Mouse (Mus musculus) intestine, embryonic 14.5 days (tissue): ENCODE data around the gene Mapkapk2. TPM values are rescaled to one million over a fixed set of nuclear protein-coding genes. Genes with fewer than 3 reads are reported as not detected.

Experiments used
- ATAC-seq: fragments of 200-750 bp; cut with Nextera tagmentation; replicated peaks from 2 replicates; pipeline ENCODE4 v1.8.0; 2017; ENCODE audit warnings: low read depth, moderate number of reproducible peaks, moderate TSS enrichment, moderate library complexity; ENCODE audit not compliant: low FRiP score, low TSS enrichment
- DNase-seq: peaks from one replicate; pipeline ENCODE4 v3.0.0-alpha.2; 2018; ENCODE audit warnings: low spot score
- H3K27ac ChIP-seq: fragments of 300-500 bp; sonication (generic); 2 replicates; pipeline ENCODE4 v1.5.1; 2014; ENCODE audit warnings: low read depth, mild to moderate bottlenecking, control low read depth
- H3K27me3 ChIP-seq: fragments of 300-500 bp; sonication (generic); replicated peaks from 2 replicates; pipeline ENCODE4 v1.6.1; 2014; ENCODE audit warnings: low read length, control low read depth; ENCODE audit not compliant: control insufficient read depth, insufficient read depth
- H3K36me3 ChIP-seq: fragments of 300-500 bp; sonication (generic); 2 replicates; pipeline ENCODE4 v1.6.1; 2014; ENCODE audit warnings: low read length, control low read depth; ENCODE audit not compliant: control insufficient read depth, insufficient read depth
- H3K4me1 ChIP-seq: fragments of 300-500 bp; sonication (generic); replicated peaks from 2 replicates; pipeline ENCODE4 v1.6.1; 2014; ENCODE audit warnings: low read length, control low read depth, mixed read lengths; ENCODE audit not compliant: control insufficient read depth, insufficient read depth
- H3K4me2 ChIP-seq: fragments of 300-500 bp; sonication (generic); 2 replicates; pipeline ENCODE4 v1.6.1; 2014; ENCODE audit warnings: low read length
- H3K4me3 ChIP-seq: fragments of 300-500 bp; sonication (generic); 2 replicates; pipeline ENCODE4 v1.5.1; 2014; ENCODE audit warnings: low read depth, low read length, control low read depth, mixed read lengths
- H3K9ac ChIP-seq: fragments of 300-500 bp; sonication (generic); 2 replicates; pipeline ENCODE4 v1.6.1; 2014; ENCODE audit warnings: mild to moderate bottlenecking, low read length
- H3K9me3 ChIP-seq: fragments of 300-500 bp; sonication (generic); 2 replicates; pipeline ENCODE4 v1.6.1; 2016; ENCODE audit warnings: low read length, control low read depth; ENCODE audit not compliant: control insufficient read depth
- WGBS: fragments of 180-500 bp; shearing (Covaris S2); extraction: QIAGEN DNeasy Blood & Tissue Kit; methylation state at CpG from one replicate; pipeline ENCODE4 v1.1.7; 2014; 5-methylcytosine and 5-hydroxymethylcytosine counted together
- polyA plus RNA-seq: library from polyadenylated mRNA; unstranded; fragments of >200 nt; fragmentation: Nextera tagmentation; extraction: Ambion mirVana; gene quantifications from 2 replicates; pipeline ENCODE4 v1.2.1, GENCODE M21; 2014

Mapkapk2 gene
- polyA plus RNA-seq, 1 experiment from 2014 or later = 62.4 TPM

DNA sequence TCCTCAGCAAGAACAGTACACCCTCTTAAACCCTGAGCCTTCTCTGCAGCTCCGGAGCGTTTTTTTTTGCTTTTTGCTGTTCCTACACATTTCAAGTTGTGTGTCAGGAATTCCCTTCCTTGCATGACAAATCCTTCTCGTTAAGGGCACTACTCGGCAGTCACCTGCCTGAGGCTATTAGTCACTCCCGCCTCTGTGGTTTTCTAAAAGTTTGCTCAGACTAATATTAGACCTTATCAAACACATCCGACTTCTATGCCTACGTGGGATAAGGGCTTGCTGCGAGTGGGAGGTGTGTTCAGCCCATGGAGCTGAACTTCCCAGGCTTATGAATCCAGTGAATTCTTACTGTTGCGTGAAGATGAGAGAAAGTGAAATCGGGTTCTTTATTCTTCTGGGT, 20.9 kb upstream of the Mapkapk2 start:
- Histone ChIP-seq H3K4me2 (no peak overlapping the region), H3K27ac (no peak overlapping the region), H3K4me3 (no peak overlapping the region), H3K9ac (no peak overlapping the region), H3K4me1 (no peaks in the 10 kb centered on the region), H3K36me3 (no peaks in the 10 kb centered on the region), H3K27me3 (no peaks in the 10 kb centered on the region), H3K9me3 (no peaks in the 10 kb centered on the region)
- ATAC-seq (no peak), DNase-seq (no peak)
- 66% methylated on average over 10 of the region's 10 CpGs for WGBS

DNA sequence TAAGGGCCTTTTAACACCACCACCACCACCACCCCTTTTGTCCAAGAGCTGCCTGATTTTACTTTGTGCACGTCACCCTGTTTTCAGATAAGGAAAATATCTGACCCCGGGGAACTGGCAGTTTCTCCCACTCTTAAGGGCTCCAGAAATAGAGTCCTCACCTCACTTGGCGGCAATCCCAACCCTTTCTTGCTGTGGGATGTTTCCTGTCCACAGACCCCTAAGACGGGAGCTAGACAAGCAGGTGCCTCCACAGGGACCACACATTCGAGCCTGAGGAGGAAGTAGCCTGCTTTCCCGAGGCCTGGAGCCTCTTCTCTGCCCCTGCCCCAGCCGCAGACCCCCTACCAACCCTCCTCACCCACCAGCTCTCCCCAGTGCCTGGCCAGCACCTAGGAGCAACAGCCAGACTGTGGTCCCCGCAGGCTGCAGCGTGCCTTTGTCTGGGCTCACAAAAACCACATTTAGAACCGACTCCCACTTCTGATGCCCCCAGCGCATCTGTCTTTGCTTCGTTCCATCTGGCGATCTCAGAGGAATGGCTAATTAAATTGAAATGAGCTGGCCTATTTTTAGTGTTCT, 18.9 kb upstream of the Mapkapk2 start:
- Histone ChIP-seq H3K36me3 (no peaks in the 10 kb centered on the region), H3K4me1 (peaks cover 6% of the 10 kb centered on the region; the same call in 1 of the 2 replicates), H3K9me3 (no peaks in the 10 kb centered on the region), H3K4me2 (no peak overlapping the region), H3K27me3 (no peaks in the 10 kb centered on the region), H3K27ac (no peak overlapping the region), H3K4me3 (no peak overlapping the region), H3K9ac (no peak overlapping the region)
- 69% methylated on average over 13 of the region's 13 CpGs for WGBS
- ATAC-seq (0 out of 2 replicates have a peak, but pooled peaks have one; percentile 30), DNase-seq (no peak)

DNA sequence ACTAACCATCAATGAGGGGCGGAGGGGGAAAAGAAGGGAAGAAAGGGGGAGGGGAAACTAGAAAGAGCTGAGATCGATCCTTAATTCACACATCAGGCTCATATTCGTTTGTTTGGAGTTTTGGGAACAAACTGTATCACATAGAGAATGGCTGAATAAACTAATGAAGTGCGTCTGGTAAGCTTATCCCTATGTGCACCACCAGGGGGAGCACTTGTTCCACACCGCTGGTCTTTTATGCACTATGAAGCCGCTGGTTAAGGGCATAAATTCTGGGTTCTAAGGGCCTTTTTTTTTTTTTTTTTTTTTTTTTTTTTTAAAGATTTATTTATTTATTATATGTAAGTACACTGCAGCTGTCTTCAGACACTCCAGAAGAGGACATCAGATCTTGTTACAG, 18.3 kb upstream of the Mapkapk2 start:
- no peak overlapping the region for H3K27ac ChIP-seq
- ATAC-seq (peak; percentile 41; the same call in 1 of the 2 replicates), DNase-seq (peak; percentile 83)
- H3K9ac ChIP-seq = no peak overlapping the region
- H3K4me3 ChIP-seq = no peak overlapping the region
- no peak overlapping the region for H3K4me2 ChIP-seq
- H3K27me3 ChIP-seq = no peaks in the 10 kb centered on the region
- 13% methylated on average over 6 of the region's 6 CpGs for WGBS
- no peaks in the 10 kb centered on the region for H3K9me3 ChIP-seq
- H3K4me1 ChIP-seq = peaks cover 6% of the 10 kb centered on the region; the same call in 1 of the 2 replicates
- H3K36me3 ChIP-seq = no peaks in the 10 kb centered on the region

DNA sequence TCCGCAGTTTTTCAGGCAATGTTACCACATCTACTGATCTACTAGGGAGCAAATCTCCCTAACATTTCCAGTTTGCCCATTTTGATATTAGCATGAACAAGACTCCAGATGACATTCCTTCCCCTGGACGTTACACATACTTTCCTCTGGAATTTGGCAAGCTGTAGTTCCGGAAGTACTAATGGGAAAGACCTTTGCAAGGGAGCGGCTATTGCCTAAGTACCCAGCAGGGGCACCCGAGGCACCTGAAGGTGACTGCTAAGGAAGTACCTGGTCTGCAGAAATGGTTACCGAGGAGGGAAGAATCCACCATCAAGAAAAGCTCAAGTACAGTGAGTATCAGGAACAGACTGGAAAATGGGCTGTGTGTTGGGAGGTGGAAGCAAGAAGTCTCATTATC, 14.9 kb upstream of the Mapkapk2 start:
- no peak overlapping the region for H3K9ac ChIP-seq
- DNase-seq = no peak
- 23% methylated on average over 6 of the region's 6 CpGs for WGBS
- no peaks in the 10 kb centered on the region for H3K9me3 ChIP-seq
- peaks cover 22% of the 10 kb centered on the region for H3K4me1 ChIP-seq
- ATAC-seq = no peak
- no peak overlapping the region for H3K27ac ChIP-seq
- H3K4me2 ChIP-seq = no peak overlapping the region
- H3K4me3 ChIP-seq = no peak overlapping the region
- H3K36me3 ChIP-seq = no peaks in the 10 kb centered on the region
- no peaks in the 10 kb centered on the region for H3K27me3 ChIP-seq

DNA sequence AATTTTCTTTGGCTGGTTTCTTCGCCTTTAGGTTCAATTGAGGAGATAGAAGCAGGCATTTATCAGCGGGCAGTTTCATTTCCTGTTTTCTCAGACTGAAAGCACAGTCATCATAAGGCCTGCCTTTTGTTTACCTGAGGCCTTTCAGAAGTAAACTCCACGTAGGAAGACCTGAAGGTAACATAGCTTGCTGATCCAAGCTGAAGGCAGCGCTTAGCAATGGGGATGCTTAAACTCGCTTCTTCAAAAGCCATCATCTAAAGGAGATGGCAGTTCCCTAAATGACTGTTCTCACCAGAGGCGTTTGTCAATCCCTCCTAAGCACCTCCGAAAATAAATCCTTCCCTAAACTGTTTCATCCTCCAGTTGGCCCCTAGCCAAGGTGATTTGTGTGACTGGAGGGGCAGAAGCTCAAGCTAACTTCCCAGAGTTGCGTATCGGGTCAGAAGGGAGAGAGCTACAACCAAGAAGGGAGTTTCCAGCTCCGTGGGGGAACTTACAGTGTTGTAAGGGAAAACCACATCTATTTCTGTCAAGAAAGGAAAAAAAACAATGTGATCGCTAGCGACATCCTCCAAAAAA, 13.0 kb upstream of the Mapkapk2 start:
- H3K27ac ChIP-seq = no peak overlapping the region
- no peak overlapping the region for H3K9ac ChIP-seq
- WGBS = 65% methylated on average over 12 of the region's 12 CpGs

DNA sequence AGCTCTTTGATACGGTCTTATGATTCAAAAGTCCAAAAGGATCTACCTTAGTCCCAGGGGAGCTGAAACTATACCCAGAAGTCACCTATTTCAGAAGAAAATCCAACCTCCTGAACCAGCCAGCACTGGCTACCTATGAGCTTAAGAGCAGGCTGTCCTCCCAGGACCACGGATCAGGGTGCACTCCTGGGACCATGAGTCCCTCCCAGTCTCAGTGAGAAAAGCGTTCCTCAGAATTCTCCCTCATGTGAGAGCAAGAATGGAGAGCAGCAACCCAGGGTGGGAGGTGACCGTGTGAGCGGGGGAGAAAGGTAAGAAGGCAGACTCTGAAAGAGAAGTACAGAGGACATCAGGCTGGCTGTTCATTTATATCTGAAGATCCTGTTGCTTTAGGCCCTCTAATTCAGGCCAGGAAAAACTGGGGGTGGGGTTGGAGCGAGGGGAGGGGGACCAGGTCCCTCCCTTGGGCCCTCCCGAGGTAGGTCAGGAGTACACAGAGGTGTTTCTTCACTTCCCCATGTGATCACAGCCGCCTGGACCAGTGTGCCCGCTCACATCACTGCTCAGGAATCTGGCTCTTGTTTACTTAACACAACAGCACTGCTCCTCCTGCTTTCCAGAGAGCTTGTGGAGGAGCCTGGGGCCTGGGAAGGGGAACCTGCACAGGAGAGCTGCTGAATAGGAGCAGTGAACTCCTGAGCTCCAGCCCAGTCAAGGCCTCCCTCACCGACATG, 10.1 kb upstream of the Mapkapk2 start:
- H3K27ac ChIP-seq = peak overlapping the region; percentile 88
- peak overlapping the region; percentile 14 for H3K4me2 ChIP-seq
- ATAC-seq = peak; percentile 96
- H3K9me3 ChIP-seq = peaks cover 5% of the 10 kb centered on the region; the same call in 1 of the 2 replicates
- H3K36me3 ChIP-seq = no peaks in the 10 kb centered on the region
- H3K4me3 ChIP-seq = no peak overlapping the region
- peaks cover 21% of the 10 kb centered on the region for H3K4me1 ChIP-seq
- peak; percentile 75 for DNase-seq
- no peak overlapping the region; the same call in 1 of the 2 replicates for H3K9ac ChIP-seq
- 26% methylated on average over 10 of the region's 10 CpGs for WGBS
- H3K27me3 ChIP-seq = no peaks in the 10 kb centered on the region

More for the DNA sequence above, 13.0 kb upstream of the Mapkapk2 start:
- ATAC-seq = no peak
- no peaks in the 10 kb centered on the region for H3K36me3 ChIP-seq
- DNase-seq = no peak
- peaks cover 23% of the 10 kb centered on the region for H3K4me1 ChIP-seq
- H3K27me3 ChIP-seq = no peaks in the 10 kb centered on the region
- peaks cover 5% of the 10 kb centered on the region; the same call in 1 of the 2 replicates for H3K9me3 ChIP-seq
- no peak overlapping the region for H3K4me2 ChIP-seq
- no peak overlapping the region for H3K4me3 ChIP-seq

DNA sequence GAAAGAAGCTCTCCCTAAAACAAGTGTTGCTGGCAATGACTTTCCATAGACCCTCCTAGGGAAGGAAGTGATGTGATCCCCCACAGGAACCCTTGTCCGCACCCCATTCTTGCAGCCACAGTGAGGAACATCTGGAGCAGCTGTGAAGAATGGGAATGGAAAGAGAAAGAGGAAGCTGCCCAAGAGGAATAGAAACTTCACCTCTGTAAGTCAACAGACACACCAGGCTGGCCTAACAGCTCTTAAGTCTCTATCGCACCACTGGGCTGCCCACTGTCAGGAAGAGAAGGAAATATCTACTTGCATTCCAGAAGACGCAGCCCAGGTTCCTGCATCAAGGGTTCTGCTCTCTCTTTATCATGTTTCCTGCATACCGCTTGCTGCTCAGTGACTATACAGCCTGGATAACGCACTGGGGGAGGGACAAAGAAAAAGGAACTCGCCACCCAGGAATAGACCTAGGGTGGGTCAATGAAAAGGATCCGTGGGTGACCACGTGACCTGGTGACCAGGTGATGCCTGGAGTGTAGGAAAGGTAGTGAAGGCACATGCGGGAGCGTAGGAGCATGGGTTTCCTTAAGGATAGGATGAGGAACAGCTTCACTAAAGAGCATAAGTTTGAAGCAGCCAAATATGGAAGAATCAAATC, 6.3 kb upstream of the Mapkapk2 start:
- no peak overlapping the region for H3K4me2 ChIP-seq
- no peaks in the 10 kb centered on the region for H3K36me3 ChIP-seq
- ATAC-seq = no peak
- H3K27me3 ChIP-seq = no peaks in the 10 kb centered on the region
- H3K27ac ChIP-seq = no peak overlapping the region
- WGBS = 76% methylated on average over 10 of the region's 10 CpGs
- no peak overlapping the region for H3K4me3 ChIP-seq
- DNase-seq = no peak
- H3K4me1 ChIP-seq = peaks cover 14% of the 10 kb centered on the region
- no peak overlapping the region for H3K9ac ChIP-seq
- peaks cover 5% of the 10 kb centered on the region; the same call in 1 of the 2 replicates for H3K9me3 ChIP-seq

DNA sequence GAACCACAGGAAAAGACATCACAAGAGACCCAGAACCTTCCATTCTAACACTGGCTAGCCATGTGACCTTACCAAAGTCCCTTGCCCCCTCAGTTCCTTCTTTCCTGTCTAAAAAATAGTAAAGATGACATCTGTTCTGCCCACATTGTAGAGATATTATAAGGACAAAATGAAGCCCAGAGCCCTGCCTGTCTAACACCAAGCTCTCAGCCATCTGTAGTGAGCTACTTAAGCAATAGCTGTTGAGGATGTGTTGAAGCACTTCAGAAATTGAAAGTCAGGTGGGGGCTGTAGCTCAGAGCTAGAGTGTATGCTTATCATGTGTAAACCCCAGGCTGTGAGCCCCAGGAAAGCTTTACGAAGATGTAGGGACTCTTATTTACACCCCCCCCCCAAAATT, 3.2 kb upstream of the Mapkapk2 start:
- Histone ChIP-seq H3K4me3 (no peak overlapping the region), H3K4me1 (peaks cover 3% of the 10 kb centered on the region; the same call in 1 of the 2 replicates), H3K9ac (no peak overlapping the region), H3K27me3 (no peaks in the 10 kb centered on the region), H3K4me2 (no peak overlapping the region), H3K9me3 (no peaks in the 10 kb centered on the region), H3K27ac (no peak overlapping the region), H3K36me3 (no peaks in the 10 kb centered on the region)
- WGBS = 97% methylated on average over 1 of the region's 1 CpGs
- ATAC-seq = no peak
- DNase-seq = no peak
